Mouse (Mus musculus): Measurements from ENCODE around the gene Slc25a38.

The Slc25a38 gene

DNA sequence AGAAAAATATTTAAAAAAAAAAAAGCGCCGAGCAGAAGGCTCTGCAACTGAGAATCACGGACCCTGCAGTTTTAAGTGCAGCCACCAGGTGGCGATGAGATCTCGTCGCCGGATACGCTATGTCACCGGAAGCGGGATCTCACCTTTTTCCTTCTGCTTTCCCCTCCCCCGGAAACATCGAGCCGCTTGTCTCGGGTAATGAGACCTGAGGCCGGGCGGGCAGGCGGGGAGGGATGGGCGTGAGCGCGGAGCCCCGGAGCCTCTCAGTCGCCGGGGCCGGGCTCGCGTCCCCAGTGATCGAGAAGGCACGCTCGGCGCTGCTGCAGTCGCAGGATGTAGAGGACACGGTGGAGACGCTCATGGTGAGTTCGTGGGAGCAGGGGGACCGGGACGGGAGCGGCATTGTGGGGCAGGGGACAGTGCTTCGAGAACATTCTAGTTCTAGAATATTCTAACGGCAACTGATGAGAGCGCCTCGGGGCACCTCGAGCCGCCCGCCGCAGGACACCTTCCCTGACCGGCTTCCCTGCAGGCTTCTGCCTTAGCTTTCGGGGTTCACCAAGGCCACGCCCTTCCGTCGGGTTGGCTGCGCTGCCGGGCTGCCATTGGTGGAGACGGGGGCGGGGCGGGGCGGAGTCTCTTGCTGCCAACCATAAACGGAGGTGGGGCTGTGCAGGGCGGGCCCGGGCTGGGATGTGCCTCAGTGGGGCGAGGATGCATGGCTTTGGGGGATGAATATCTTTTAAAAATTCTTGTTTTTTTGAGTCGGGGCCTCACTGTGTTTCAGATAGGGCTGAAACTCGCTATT is at the start of gene Slc25a38:
Gene Slc25a38 (plus strand): TSS at position 164 of the 808 bp plus-strand sequence.
- in situ Hi-C loops (cut with MboI): no loop called here

DNA sequence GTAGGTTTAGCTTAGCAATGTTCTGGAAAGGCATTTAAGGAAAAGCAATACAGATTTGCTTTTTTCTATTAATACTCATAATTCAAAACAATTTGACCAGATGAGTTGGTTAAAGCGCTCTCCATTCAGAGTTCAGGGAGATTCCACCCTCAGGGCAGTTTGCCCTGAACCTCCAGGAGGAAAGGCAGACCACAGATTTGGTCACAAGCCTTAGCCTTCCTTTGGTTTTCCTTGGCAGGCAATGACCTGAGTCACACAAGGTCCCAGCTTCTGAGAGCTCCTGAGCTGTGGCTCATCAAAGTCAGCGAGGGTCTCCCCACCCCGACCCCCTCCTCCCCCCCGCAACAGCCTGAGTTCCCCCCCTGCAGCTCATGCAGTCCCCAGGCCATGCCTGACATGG is 45.9 kb upstream of the Slc25a38 start:
- in situ Hi-C loops (cut with MboI): no loop called here

DNA sequence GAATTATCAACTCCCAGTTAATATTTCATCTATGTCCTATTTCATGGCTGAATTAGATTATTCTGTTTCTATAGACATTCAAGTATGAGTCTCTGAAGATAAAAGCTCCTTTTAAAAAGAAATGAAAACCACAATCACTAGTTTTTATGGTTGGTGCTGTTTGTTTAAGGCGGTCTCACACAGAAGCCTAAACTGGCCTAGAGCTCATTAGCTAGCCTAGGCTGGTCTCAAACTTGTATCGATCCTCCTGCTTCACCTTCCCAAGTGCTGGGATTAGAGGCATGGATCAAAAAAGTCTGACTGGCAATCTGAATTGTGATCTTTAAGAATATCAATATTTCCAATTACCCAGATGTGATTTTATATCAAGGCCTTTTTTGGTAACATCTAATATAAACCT is 42.6 kb upstream of the Slc25a38 start:
- in situ Hi-C loops (cut with MboI): no loop called here

DNA sequence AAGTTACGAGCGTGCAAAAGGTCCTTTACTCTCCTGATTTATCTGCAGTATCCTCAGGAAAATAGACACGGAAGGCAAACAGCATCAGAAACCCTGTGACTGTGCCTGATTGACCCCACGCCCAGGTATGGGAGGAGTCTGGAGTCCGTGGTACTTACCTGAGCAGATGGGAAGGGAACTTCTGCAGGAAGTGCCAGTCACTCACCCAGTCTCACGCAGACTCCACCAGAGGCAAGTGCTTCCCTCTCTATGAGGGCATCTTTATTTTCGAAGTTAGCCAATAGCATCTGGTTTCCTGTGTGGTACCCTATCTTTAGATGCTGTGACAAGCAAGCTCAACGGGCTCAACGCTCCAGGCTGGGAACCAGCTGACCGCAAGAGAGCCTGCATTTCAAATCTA is 42.1 kb upstream of the Slc25a38 start:
- in situ Hi-C loops (cut with MboI): no loop called here

DNA sequence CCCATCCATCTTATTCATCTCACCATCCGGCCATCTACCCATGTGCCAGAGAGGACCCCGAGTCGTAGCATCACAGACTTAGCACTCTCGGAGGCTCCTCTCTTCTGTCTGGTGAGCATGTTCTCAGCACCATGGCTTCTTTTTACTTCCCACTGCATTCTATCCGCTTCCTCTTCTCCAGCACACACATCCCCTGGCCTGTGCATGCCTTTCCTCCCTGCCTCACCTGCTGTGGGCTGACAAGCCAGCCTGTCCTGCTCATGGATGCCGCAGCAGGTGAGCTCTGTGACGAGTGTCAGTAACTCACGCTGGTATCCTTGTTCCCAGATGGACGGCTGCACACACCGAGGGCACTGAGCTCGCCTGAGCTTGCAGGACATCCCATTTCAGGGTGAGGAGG is 40.4 kb upstream of the Slc25a38 start, which contains the start of gene Cx3cr1:
Gene Cx3cr1 (minus strand): TSS at position 101 of the 400 bp plus-strand sequence.
- in situ Hi-C loops (cut with MboI): no loop called here

DNA sequence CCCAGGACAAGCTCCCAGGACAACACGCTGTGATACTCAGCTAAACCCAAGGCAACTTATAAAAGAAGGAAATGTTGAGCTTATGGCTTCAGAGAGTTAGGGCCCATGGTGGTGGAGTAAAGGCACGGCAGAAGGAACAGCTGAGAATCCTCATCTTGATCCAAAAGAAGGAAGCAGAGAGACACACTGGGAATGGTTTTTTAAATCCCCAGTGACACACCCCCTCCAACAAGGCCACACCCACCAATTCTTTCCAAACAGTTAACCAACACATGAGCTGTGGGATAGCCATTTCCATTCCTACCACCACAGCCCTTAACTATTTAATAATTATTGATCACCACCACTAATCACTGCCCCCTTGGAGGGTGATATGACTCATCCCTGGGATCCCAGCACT is 38.9 kb upstream of the Slc25a38 start:
- in situ Hi-C loops (cut with MboI): no loop called here

DNA sequence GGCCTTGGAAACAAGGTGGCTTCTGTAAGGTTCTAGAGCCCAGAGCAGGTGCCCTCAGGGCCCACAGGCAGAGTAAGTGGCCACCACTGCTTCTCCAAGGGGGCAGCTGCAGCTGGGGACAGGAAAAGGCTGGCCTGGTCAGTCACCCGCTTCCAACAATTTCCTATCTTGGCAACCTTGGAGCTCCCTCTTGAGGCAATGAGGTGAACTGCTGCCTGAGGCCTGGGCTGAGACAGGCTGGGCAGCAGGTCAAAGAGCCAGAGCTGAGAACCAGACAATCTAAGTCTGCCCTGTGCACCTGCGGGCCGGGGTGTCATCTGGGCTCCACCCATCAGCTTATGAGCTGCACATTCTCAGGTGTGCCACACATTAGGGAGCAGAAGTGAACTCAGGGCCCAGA is 37.0 kb upstream of the Slc25a38 start:
- in situ Hi-C loops (cut with MboI): no loop called here

DNA sequence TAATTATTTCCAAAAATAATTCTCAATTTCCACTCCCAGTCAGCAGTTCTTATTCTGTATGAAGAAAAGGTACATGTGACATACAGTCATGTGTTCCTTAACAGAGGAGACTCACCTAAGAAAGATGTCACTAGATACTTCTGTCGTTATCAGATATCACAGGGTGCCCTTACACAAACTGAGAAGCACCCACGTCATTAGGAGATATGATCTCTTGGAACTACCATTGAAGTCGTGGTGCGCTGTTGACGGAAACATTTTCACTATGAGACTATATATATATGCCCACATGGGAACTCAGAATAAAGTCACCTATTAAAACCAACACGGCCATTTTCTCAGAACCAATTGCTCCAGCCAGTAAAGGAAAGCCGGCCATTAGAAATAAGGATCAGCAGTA is 35.7 kb upstream of the Slc25a38 start:
- in situ Hi-C loops (cut with MboI): no loop called here

DNA sequence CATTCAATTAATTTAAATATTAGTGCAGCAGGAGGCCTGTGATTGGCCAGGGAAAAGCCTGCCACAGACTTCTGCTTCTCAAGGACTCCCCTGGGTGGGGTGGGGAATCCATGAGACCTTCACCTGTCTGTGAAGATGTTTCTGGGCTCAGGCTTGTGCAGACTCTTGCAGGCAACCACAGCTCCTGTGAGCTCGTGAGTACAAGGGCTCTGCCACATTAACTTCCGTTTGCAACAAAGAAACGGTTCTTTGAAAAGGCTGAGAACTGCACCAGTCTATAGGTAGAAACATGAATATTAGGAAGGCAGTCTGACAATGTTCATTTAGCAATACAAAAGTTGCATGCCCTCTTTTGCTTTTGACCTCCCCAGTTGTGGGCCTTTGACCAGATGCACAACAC is 31.9 kb upstream of the Slc25a38 start:
- in situ Hi-C loops (cut with MboI): no loop called here

DNA sequence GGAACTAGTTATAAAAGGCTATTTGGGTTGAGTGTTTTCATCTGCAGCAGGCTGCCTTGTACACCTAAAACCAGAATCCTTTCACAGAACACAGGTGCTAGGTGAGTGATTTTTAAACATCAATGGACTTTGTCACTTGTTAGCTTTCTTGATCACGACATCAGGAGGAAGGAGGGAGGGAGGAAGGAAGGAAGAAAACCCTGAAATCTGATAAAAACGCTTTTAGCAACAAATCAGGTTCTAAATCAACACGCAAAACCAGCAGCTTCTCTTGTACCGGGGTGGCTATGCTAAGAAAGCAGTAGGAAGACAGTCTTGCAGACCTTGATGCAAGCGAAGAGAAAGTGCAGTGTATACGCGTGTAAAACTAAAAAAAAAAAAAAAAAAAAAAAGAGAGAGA is 30.3 kb upstream of the Slc25a38 start:
- in situ Hi-C loops (cut with MboI): no loop called here

DNA sequence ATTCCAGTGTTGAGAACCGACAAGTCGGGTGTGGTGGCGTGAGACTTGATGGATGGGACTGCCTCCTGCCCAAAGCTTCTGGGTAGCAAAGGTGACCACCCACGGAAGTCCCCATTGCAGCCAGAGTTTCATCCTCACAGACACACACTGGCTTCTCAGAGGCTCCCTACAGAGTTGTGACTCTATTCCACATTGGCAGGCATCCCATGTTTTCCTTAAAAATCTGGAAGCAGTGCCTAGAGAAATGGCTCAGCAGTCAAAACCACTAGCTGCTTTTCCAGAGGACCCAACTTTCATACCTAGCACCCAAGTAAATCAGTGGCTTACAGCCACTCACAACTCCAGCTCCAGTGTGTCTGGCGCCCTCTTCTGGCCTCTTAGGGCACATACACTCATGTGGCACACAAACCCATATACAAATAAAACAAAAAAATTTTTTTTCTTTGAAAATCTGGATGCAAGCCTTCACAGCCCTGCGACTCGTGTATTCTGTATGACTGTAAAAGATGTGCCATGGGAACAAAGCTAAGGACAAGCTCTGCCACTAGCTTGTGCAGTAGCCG is 29.5 kb upstream of the Slc25a38 start:
- in situ Hi-C loops (cut with MboI): no loop called here

DNA sequence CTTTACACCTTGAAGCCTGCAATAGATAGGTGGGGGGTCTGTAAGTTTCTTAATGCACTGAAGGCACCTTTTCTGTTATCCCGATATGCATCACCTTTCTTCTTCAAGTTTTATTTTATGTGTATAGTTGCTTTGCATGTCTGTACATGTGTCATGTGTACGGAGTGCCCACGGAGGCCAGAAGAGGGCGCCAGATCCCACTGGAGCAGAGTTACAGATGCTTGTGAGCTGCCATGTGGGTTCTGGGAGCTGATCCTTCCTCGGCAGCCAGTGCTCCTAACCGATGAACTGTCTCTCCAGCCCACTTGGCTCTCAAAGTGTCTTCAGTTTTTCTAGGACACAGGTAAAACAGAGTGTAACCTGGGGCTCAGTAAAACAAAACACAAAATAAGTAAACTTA is 28.9 kb upstream of the Slc25a38 start:
- in situ Hi-C loops (cut with MboI): no loop called here

DNA sequence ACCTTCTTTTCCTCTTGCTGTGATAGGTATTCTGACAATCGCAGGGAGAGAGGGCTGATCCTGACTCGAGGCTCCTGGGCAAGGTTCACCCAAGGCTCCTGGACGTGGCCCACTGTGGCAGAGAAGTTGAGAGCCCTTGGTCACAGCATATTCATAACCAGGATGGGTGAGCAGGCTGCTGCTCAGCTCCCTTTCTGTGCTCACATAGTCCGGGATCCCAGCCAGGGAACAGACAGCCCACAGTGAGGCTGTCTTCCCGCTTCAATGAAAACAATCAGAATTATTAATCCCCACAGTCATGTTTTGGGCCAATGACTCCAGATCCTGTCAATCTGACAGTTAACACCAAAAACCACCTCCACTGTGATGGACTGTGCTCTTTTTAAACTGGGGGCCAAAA is 28.2 kb upstream of the Slc25a38 start:
- in situ Hi-C loops (cut with MboI): no loop called here

DNA sequence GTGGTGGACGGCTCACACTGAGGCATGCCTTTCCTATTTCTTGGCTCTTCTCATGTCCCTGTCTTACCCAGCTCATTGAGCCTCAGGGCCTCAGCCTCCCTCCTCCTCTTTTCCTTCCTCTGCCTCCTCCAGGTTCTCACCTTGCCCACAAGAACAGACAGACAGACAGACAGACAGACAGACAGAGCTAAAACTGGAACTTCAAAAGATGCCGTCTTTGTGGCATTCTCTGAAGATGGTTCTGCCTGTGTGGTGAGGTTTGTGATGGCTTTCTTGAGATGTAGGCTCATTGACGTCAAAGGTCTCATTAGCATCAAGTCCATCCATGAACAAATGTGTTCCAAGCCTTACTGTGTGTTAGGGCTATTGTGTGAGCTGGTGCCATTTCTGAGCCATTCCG is 27.5 kb upstream of the Slc25a38 start:
- in situ Hi-C loops (cut with MboI): no loop called here

DNA sequence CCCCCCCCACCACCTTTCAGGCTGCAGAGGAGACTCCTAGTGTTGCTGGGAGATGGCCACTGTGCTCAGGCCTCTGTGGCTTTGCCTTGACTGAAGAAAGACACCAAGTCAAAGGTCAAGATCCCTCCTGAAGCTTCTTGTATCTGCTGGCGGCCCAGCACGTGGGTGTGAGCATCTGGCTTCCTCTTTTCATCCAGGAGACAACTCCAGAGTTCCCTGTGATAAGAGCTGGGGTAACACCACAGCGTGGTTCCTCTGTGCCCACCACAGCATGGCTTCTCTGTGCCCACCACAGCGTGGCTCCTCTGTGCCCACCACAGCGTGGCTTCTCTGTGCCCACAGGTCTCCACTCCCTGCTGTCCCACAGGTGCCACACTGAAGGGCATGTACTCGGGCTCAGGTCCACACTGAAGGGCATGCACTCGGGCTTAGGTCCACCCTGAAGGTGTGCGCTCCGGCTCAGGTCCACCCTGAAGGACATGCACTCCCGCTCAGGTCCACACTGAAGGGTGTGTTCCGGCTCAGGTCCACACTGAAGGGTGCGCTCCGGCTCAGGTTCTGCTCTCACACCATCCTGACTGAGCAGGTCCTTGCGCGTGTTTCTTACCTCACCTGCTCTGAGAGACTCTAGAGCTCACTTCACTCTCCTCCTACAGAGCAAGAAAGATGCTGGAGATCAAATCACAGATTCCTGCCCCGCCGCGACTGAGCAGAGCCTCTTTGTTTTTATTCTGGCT is 26.8 kb upstream of the Slc25a38 start:
- in situ Hi-C loops (cut with MboI): no loop called here

DNA sequence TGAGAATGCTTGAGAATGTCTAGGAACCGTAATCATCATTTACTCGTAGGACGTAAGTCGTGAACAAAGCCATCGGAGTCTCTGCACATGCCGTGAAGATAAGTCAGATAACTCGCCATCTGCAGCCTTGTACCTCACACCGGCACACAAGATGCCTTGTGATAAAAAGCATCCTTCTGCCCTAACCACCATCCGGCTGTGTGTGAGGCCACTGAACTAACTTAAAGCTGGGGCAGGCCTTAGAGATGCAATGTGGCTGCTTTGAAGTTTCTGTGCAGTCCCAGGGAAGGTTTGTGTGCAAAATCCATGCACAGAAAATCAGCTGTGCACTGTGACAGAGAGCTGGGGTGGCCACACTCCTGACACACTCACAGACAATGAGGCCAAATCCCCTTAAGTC is 25.8 kb upstream of the Slc25a38 start:
- in situ Hi-C loops (cut with MboI): no loop called here

DNA sequence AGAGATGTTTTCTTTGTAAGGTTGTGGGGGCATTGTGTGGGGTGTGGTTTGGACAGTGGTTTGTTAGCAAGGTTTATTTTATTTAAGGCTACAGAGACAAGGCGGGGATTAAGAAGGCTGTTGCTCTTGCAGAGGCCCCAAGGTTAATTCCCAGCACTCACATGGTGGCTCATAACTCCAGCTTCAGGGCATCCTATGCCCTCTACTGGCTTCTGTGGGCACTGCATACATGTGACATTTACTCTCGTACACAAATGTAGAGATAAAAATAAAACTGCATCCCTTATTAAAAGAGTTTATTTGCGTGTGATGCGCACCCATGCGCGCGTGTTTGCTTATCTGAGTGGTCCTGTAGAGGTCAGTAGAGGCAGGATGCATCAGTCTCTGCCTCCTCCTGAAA is 21.0 kb upstream of the Slc25a38 start:
- in situ Hi-C loops (cut with MboI): no loop called here

DNA sequence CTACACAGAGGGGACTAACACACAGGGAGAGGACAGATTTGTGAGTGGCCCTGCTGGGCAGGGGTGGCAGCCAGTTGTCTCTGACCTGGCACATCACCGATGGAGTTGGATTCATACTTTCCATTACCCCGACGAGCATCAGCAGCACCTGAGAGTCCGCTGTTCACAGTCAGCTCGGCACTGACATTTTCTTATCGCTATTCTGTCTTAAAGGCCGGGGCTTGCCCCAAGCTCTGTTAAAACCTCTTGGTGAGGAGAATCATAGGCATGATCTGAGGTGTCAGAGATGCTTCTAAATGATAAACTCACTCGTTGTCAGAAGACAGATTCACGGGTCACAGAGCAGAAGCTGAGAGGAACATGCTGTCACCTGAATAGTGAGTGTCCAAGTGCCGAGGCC is 19.1 kb upstream of the Slc25a38 start:
- in situ Hi-C loops (cut with MboI): no loop called here

DNA sequence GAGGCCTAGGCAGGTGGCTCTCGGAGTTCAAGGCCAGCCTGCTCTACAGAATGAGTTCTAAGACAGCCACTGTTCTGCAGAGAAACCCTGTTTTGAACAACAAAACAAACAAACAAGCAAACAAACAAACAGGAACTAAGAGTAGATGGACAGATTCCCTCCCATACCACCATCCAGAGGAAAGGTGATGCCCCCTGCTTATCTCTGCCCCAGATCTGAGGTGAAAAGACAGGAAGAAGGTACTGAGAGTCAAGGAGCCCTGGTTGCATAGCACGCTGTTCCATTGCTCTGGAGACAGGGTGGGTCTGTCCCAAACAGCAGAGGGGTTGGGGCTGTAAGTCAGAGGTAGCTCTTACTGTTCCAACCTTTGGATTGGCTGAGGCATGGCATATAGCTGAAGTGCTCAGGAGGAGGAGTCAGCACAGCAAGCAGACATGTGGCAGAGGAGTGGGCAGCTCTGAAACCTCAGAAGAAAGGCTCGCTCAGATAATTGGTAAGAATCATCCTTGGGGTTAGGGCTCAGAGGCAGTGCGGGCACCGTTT is 18.4 kb upstream of the Slc25a38 start, which contains the start of gene Ccr8:
Gene Ccr8 (plus strand): TSS at position 419 of the 543 bp plus-strand sequence.
- in situ Hi-C loops (cut with MboI): no loop called here

DNA sequence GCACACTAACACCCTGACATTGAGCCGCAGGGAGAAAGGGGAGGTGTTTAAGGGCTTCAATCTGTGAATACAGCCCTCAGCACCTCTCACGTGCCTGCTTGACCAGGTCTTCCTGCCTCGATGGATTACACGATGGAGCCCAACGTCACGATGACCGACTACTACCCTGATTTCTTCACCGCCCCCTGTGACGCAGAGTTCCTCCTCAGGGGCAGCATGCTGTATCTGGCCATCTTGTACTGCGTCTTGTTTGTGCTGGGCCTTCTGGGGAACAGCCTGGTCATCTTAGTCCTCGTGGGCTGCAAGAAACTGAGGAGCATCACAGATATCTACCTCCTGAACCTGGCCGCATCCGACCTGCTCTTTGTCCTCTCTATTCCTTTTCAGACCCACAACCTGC is 16.5 kb upstream of the Slc25a38 start:
- in situ Hi-C loops (cut with MboI): no loop called here

DNA sequence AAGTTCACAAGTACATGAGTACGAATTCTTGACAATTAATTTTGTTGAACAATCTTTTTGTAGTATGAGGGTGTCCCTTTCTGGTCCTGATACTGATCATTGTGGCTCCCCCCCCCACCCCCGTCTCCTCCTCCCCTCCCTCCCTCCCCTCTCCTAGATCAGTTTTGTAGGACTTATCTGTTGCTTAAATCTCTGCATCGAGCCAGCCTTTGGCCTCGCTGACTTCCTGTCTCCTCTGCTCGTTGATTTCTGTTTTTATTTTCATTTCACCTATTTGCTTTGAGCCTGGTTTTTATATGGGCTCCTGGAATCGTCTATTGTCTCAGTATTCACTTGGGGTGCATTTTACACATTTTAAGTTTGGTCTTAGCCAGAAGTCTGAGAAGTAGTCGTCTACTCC is 14.3 kb upstream of the Slc25a38 start:
- in situ Hi-C loops (cut with MboI): no loop called here

DNA sequence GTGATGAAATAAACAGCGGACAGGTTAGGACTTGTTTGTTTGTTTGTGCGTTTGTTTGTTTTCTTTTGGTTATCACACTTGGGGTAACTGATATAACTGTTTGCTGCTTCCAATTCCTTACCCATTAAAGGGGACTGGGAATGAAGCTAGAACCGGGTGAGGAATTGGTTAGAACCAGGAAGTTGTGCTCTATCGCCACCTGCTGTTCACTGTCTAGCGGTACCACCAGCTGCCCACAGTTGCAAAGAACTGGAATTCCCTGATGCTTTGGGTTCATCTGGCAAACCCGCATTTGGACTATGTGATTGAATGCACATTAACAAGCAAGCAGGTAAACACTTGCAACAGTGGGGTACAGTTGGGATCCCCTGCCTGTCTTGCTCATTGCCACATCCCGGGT is 11.5 kb upstream of the Slc25a38 start:
- in situ Hi-C loops (cut with MboI): no loop called here

DNA sequence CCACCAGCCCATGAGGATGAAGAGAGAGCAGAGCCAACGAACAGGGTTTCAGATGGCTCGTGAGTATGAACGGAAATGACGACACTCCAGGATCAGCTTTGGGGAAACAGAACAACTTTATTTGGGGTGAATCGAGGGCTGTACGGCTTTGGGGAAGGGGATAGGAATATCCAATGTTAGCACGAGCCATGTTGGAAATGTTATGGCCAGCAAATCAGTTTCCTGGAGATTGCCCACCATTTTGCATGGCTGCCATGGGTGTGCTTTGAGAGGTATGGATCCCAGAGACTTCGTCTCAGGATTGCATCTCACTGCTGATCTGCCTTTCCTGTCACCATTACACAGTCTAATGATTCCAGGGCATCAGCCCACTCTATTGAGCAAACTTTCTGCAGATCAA is 10.9 kb upstream of the Slc25a38 start:
- in situ Hi-C loops (cut with MboI): no loop called here
